Mouse (Mus musculus): Measurements from ENCODE around the gene Mrpl4. TPM values are rescaled to one million over a fixed set of nuclear protein-coding genes. Genes with fewer than 3 reads are reported as not detected.

Gene Mrpl4
- polyA plus RNA-seq, 1 experiment from 2014 or later: 156 TPM

GRCm38 (mm10) chr9:21022288-21022687, 19.8 kb downstream of the Mrpl4 start:
- no peaks in the 10 kb centered on the region for H3K9me3 ChIP-seq (ENCODE audit: control insufficient read depth, low read length)
- peak overlapping the region; percentile 22; the same call in 1 of the 2 replicates for H3K9ac ChIP-seq (ENCODE audit: low read length)
- peak; percentile 29 for ATAC-seq (ENCODE audit: low read depth)
- no peaks in the 10 kb centered on the region for H3K27me3 ChIP-seq (ENCODE audit: control insufficient read depth, insufficient read depth, low read depth, low read length)
- 0 out of 2 replicates have a peak, but pooled peaks cover 2% of the 10 kb centered on the region for H3K36me3 ChIP-seq (ENCODE audit: control insufficient read depth, insufficient read depth, low read length)
- peak overlapping the region; percentile 89 for H3K27ac ChIP-seq (ENCODE audit: low read length)
- no peak overlapping the region for H3K4me2 ChIP-seq (ENCODE audit: low read depth, low read length)
- WGBS: 43% methylated on average over 6 of the region's 6 CpGs
- no peak overlapping the region for H3K4me3 ChIP-seq (ENCODE audit: low read length)
- H3K4me1 ChIP-seq (replicated peaks; ENCODE audit: control insufficient read depth, insufficient read depth, low read length): peaks cover 13% of the 10 kb centered on the region

- no peak for ATAC-seq (ENCODE audit: low read depth)
- WGBS: 81% methylated on average over 1 of the region's 1 CpGs
- Histone ChIP-seq H3K4me2 (ENCODE audit: low read depth, low read length) (no peak overlapping the region), H3K9me3 (ENCODE audit: control insufficient read depth, low read length) (no peaks in the 10 kb centered on the region), H3K9ac (ENCODE audit: low read length) (no peak overlapping the region), H3K27ac (ENCODE audit: low read length) (peak overlapping the region; percentile 89), H3K27me3 (ENCODE audit: control insufficient read depth, insufficient read depth, low read depth, low read length) (no peaks in the 10 kb centered on the region), H3K4me1 (replicated peaks; ENCODE audit: control insufficient read depth, insufficient read depth, low read length) (peaks cover 10% of the 10 kb centered on the region), H3K36me3 (ENCODE audit: control insufficient read depth, insufficient read depth, low read length) (0 out of 2 replicates have a peak, but pooled peaks cover 2% of the 10 kb centered on the region), H3K4me3 (ENCODE audit: low read length) (no peak overlapping the region)
These were observed 20.2 kb downstream of the Mrpl4 start for GRCm38 (mm10) chr9:21022726-21023125.

GRCm38 (mm10) chr9:21025258-21025810, 22.8 kb downstream of the Mrpl4 start:
- Histone ChIP-seq H3K27me3 (ENCODE audit: control insufficient read depth, insufficient read depth, low read depth, low read length) (no peaks in the 10 kb centered on the region), H3K4me3 (ENCODE audit: low read length) (peak overlapping the region; percentile 46), H3K4me1 (replicated peaks; ENCODE audit: control insufficient read depth, insufficient read depth, low read length) (peaks cover 27% of the 10 kb centered on the region), H3K36me3 (ENCODE audit: control insufficient read depth, insufficient read depth, low read length) (0 out of 2 replicates have a peak, but pooled peaks cover 2% of the 10 kb centered on the region), H3K9me3 (ENCODE audit: control insufficient read depth, low read length) (no peaks in the 10 kb centered on the region), H3K27ac (ENCODE audit: low read length) (peak overlapping the region; percentile 95), H3K4me2 (ENCODE audit: low read depth, low read length) (peak overlapping the region; percentile 51), H3K9ac (ENCODE audit: low read length) (peak overlapping the region; percentile 63)
- 38% methylated on average over 19 of the region's 19 CpGs for WGBS
- peak; percentile 81 for ATAC-seq (ENCODE audit: low read depth)

GRCm38 (mm10) chr9:21026849-21027248, 24.3 kb downstream of the Mrpl4 start:
- Histone ChIP-seq H3K9ac (ENCODE audit: low read length) (peak overlapping the region; percentile 63), H3K4me3 (ENCODE audit: low read length) (peak overlapping the region; percentile 46), H3K9me3 (ENCODE audit: control insufficient read depth, low read length) (no peaks in the 10 kb centered on the region), H3K4me2 (ENCODE audit: low read depth, low read length) (peak overlapping the region; percentile 51), H3K27me3 (ENCODE audit: control insufficient read depth, insufficient read depth, low read depth, low read length) (peaks cover 3% of the 10 kb centered on the region), H3K27ac (ENCODE audit: low read length) (peak overlapping the region; percentile 95), H3K4me1 (replicated peaks; ENCODE audit: control insufficient read depth, insufficient read depth, low read length) (peaks cover 38% of the 10 kb centered on the region), H3K36me3 (ENCODE audit: control insufficient read depth, insufficient read depth, low read length) (0 out of 2 replicates have a peak, but pooled peaks cover 2% of the 10 kb centered on the region)
- ATAC-seq (ENCODE audit: low read depth): no peak
- WGBS: 57% methylated on average over 12 of the region's 12 CpGs

- Histone ChIP-seq H3K4me2 (ENCODE audit: low read depth, low read length) (no peak overlapping the region), H3K4me1 (replicated peaks; ENCODE audit: control insufficient read depth, insufficient read depth, low read length) (peaks cover 42% of the 10 kb centered on the region), H3K36me3 (ENCODE audit: control insufficient read depth, insufficient read depth, low read length) (0 out of 2 replicates have a peak, but pooled peaks cover 2% of the 10 kb centered on the region), H3K27ac (ENCODE audit: low read length) (no peak overlapping the region), H3K9ac (ENCODE audit: low read length) (no peak overlapping the region), H3K27me3 (ENCODE audit: control insufficient read depth, insufficient read depth, low read depth, low read length) (peaks cover 13% of the 10 kb centered on the region), H3K9me3 (ENCODE audit: control insufficient read depth, low read length) (no peaks in the 10 kb centered on the region), H3K4me3 (ENCODE audit: low read length) (no peak overlapping the region)
- no peak for ATAC-seq (ENCODE audit: low read depth)
- 64% methylated on average over 8 of the region's 8 CpGs for whole genome bisulfite sequencing
These were observed 25.3 kb downstream of the Mrpl4 start for GRCm38 (mm10) chr9:21027774-21028290.

GRCm38 (mm10) chr9:21028560-21029110, 26.1 kb downstream of the Mrpl4 start:
- Histone ChIP-seq H3K27ac (ENCODE audit: low read length) (no peak overlapping the region; the same call in 1 of the 2 replicates), H3K27me3 (ENCODE audit: control insufficient read depth, insufficient read depth, low read depth, low read length) (peaks cover 21% of the 10 kb centered on the region), H3K4me3 (ENCODE audit: low read length) (no peak overlapping the region), H3K36me3 (ENCODE audit: control insufficient read depth, insufficient read depth, low read length) (no peaks in the 10 kb centered on the region), H3K4me2 (ENCODE audit: low read depth, low read length) (peak overlapping the region; percentile 98; the same call in 1 of the 2 replicates), H3K4me1 (replicated peaks; ENCODE audit: control insufficient read depth, insufficient read depth, low read length) (peaks cover 48% of the 10 kb centered on the region), H3K9ac (ENCODE audit: low read length) (peak overlapping the region; percentile 4; the same call in 1 of the 2 replicates), H3K9me3 (ENCODE audit: control insufficient read depth, low read length) (no peaks in the 10 kb centered on the region)
- WGBS: 63% methylated on average over 6 of the region's 6 CpGs
- no peak for ATAC-seq (ENCODE audit: low read depth)

GRCm38 (mm10) chr9:21029291-21030054, 26.9 kb downstream of the Mrpl4 start, which contains the start of gene Icam4:
TSS of gene Icam4 (plus strand) at chr9:21029373.
- Histone ChIP-seq H3K27me3 (ENCODE audit: control insufficient read depth, insufficient read depth, low read depth, low read length) (peaks cover 28% of the 10 kb centered on the region), H3K9ac (ENCODE audit: low read length) (peak within 1 kb of the TSS; percentile 63), H3K4me3 (ENCODE audit: low read length) (peak within 1 kb of the TSS; percentile 65), H3K9me3 (ENCODE audit: control insufficient read depth, low read length) (no peaks in the 10 kb centered on the region), H3K27ac (ENCODE audit: low read length) (peak within 1 kb of the TSS; percentile 63), H3K4me2 (ENCODE audit: low read depth, low read length) (peak within 1 kb of the TSS; percentile 98), H3K4me1 (replicated peaks; ENCODE audit: control insufficient read depth, insufficient read depth, low read length) (peaks cover 48% of the 10 kb centered on the region), H3K36me3 (ENCODE audit: control insufficient read depth, insufficient read depth, low read length) (no peaks in the 10 kb centered on the region)
- ATAC-seq (ENCODE audit: low read depth): peak; percentile 13; the same call in 1 of the 2 replicates
- WGBS: 3% methylated on average over 37 of the region's 37 CpGs

GRCm38 (mm10) chr9:21030055-21030600, 27.6 kb downstream of the Mrpl4 start:
- Histone ChIP-seq H3K27ac (ENCODE audit: low read length) (no peak overlapping the region; the same call in 1 of the 2 replicates), H3K9me3 (ENCODE audit: control insufficient read depth, low read length) (no peaks in the 10 kb centered on the region), H3K36me3 (ENCODE audit: control insufficient read depth, insufficient read depth, low read length) (no peaks in the 10 kb centered on the region), H3K4me2 (ENCODE audit: low read depth, low read length) (peak overlapping the region; percentile 98), H3K9ac (ENCODE audit: low read length) (peak overlapping the region; percentile 63), H3K27me3 (ENCODE audit: control insufficient read depth, insufficient read depth, low read depth, low read length) (peaks cover 34% of the 10 kb centered on the region), H3K4me3 (ENCODE audit: low read length) (peak overlapping the region; percentile 65), H3K4me1 (replicated peaks; ENCODE audit: control insufficient read depth, insufficient read depth, low read length) (peaks cover 48% of the 10 kb centered on the region)
- 24% methylated on average over 22 of the region's 22 CpGs for WGBS
- no peak for ATAC-seq (ENCODE audit: low read depth)
